Mouse (Mus musculus): Measurements from ENCODE around the gene Lrrtm4. TPM values are rescaled to one million over a fixed set of nuclear protein-coding genes. Genes with fewer than 3 reads are reported as not detected.

The Lrrtm4 gene
- polyA plus RNA-seq, 1 experiment: not detected

- 72% methylated on average over 4 of the region's 4 CpGs for WGBS
- no peaks in the 10 kb centered on the region for H3K36me3 ChIP-seq (ENCODE audit: control insufficient read depth, insufficient read depth, low read length)
- TF ChIP-seq POLR2A (IDR thresholded peaks at IDR 0.05; ENCODE audit: low read depth, low read length): no peak
- TF ChIP-seq CTCF (IDR thresholded peaks at IDR 0.05; ENCODE audit: extremely low read depth, insufficient read length, insufficient replicate concordance, low read depth, low read length): no peak
These were observed 370.9 kb downstream of the Lrrtm4 start for GRCm38 (mm10) chr6:80389571-80389970.

GRCm38 (mm10) chr6:80406757-80407156 is 388.1 kb downstream of the Lrrtm4 start:
- H3K27ac ChIP-seq (ENCODE audit: insufficient read depth, low read depth, low read length): no peak overlapping the region
- no peak for TF ChIP-seq CTCF (IDR thresholded peaks at IDR 0.05; ENCODE audit: extremely low read depth, insufficient read length, insufficient replicate concordance, low read depth, low read length)
- H3K36me3 ChIP-seq (ENCODE audit: control insufficient read depth, insufficient read depth, low read length): no peaks in the 10 kb centered on the region
- no peaks in the 10 kb centered on the region for H3K4me1 ChIP-seq (ENCODE audit: control insufficient read depth, insufficient read depth, insufficient read length, low read length)
- H3K4me3 ChIP-seq (ENCODE audit: low read depth, low read length): no peak overlapping the region
- H3K27me3 ChIP-seq (ENCODE audit: control insufficient read depth, insufficient read depth, low read length): no peaks in the 10 kb centered on the region
- WGBS: 57% methylated on average over 1 of the region's 1 CpGs

More at GRCm38 (mm10) chr6:80389571-80389970, 370.9 kb downstream of the Lrrtm4 start:
- Histone ChIP-seq H3K27me3 (ENCODE audit: control insufficient read depth, insufficient read depth, low read length) (no peaks in the 10 kb centered on the region), H3K4me1 (ENCODE audit: control insufficient read depth, insufficient read depth, insufficient read length, low read length) (no peaks in the 10 kb centered on the region), H3K4me3 (ENCODE audit: low read depth, low read length) (no peak overlapping the region), H3K27ac (ENCODE audit: insufficient read depth, low read depth, low read length) (no peak overlapping the region)

DNA sequence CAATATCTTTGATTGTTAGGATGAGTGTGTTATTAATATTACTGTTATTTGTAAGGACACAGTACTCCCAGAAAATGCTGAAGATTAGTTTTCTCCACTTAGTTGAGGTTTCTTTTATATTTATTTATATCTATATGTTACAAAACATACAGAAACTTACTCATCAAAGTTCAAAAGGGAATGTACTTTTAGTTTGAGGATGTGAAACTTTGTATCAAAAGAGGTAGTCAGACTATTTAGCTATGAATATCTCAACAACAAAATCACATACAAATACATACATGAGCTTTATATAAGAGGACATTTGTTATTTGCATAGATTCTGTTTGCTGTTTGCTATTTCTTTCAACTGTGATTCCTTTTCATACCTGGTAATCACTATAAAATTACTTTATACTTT is 421.5 kb downstream of the Lrrtm4 start:
- H3K4me3 ChIP-seq (ENCODE audit: low read depth, low read length): no peak overlapping the region
- no peaks in the 10 kb centered on the region for H3K36me3 ChIP-seq (ENCODE audit: control insufficient read depth, insufficient read depth, low read length)
- no peaks in the 10 kb centered on the region for H3K27me3 ChIP-seq (ENCODE audit: control insufficient read depth, insufficient read depth, low read length)
- no peaks in the 10 kb centered on the region for H3K4me1 ChIP-seq (ENCODE audit: control insufficient read depth, insufficient read depth, insufficient read length, low read length)
- no peak overlapping the region for H3K27ac ChIP-seq (ENCODE audit: insufficient read depth, low read depth, low read length)
- TF ChIP-seq CTCF (IDR thresholded peaks at IDR 0.05; ENCODE audit: extremely low read depth, insufficient read length, insufficient replicate concordance, low read depth, low read length) (no peak), POLR2A (IDR thresholded peaks at IDR 0.05; ENCODE audit: low read depth, low read length) (no peak)

GRCm38 (mm10) chr6:80470546-80470945 is 451.9 kb downstream of the Lrrtm4 start:
- H3K27me3 ChIP-seq (ENCODE audit: control insufficient read depth, insufficient read depth, low read length): no peaks in the 10 kb centered on the region
- H3K4me3 ChIP-seq (ENCODE audit: low read depth, low read length): no peak overlapping the region
- TF ChIP-seq CTCF (IDR thresholded peaks at IDR 0.05; ENCODE audit: extremely low read depth, insufficient read length, insufficient replicate concordance, low read depth, low read length): no peak
- no peak for TF ChIP-seq POLR2A (IDR thresholded peaks at IDR 0.05; ENCODE audit: low read depth, low read length)
- H3K4me1 ChIP-seq (ENCODE audit: control insufficient read depth, insufficient read depth, insufficient read length, low read length): no peaks in the 10 kb centered on the region
- no peak overlapping the region for H3K27ac ChIP-seq (ENCODE audit: insufficient read depth, low read depth, low read length)
- WGBS: 61% methylated on average over 4 of the region's 4 CpGs
- H3K36me3 ChIP-seq (ENCODE audit: control insufficient read depth, insufficient read depth, low read length): no peaks in the 10 kb centered on the region

DNA sequence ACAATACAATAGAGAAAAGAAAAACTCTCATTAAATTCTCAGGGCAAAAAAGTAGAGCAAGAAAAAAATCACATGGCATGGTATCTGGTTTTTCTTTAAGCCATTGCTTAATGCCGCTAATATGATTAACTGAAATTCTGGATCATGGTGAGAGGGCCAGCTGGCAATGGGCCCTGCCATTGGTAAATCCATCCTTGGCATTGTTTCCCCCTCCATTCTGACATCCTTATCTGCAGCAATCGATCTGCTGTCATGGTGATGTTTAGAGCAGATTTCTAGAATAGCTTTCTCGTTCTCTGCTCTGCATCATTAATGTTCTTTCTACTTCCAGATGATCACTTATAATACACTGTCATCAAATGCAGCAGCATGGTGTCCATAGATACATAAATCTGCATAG is 457.5 kb downstream of the Lrrtm4 start:
- 70% methylated on average over 3 of the region's 3 CpGs for WGBS
- TF ChIP-seq CTCF (IDR thresholded peaks at IDR 0.05; ENCODE audit: extremely low read depth, insufficient read length, insufficient replicate concordance, low read depth, low read length) (no peak), POLR2A (IDR thresholded peaks at IDR 0.05; ENCODE audit: low read depth, low read length) (no peak)
- Histone ChIP-seq H3K36me3 (ENCODE audit: control insufficient read depth, insufficient read depth, low read length) (no peaks in the 10 kb centered on the region), H3K4me1 (ENCODE audit: control insufficient read depth, insufficient read depth, insufficient read length, low read length) (no peaks in the 10 kb centered on the region), H3K27me3 (ENCODE audit: control insufficient read depth, insufficient read depth, low read length) (no peaks in the 10 kb centered on the region), H3K4me3 (ENCODE audit: low read depth, low read length) (no peak overlapping the region), H3K27ac (ENCODE audit: insufficient read depth, low read depth, low read length) (no peak overlapping the region)

DNA sequence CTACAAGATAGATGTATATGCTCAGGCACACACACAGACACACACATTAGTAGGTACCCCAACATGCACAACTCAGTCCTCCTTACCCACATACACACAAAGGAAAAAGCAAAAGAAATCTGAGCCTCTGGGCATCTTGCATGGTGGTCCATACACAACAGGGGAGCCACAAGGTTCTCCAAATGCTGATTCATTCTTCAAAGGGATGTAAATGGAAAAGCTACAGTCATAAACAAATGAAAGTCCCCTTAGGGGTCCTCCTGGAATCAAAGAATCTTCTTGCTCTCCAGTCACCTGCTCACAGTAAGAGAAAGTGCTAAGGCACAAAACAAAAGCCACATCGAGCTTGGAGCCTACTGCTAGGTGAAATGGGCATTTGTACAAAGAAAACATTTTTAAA is 526.3 kb downstream of the Lrrtm4 start:
- H3K4me3 ChIP-seq (ENCODE audit: low read depth, low read length): no peak overlapping the region
- no peak overlapping the region for H3K27ac ChIP-seq (ENCODE audit: insufficient read depth, low read depth, low read length)
- H3K4me1 ChIP-seq (ENCODE audit: control insufficient read depth, insufficient read depth, insufficient read length, low read length): no peaks in the 10 kb centered on the region
- 36% methylated on average over 1 of the region's 1 CpGs for WGBS
- no peaks in the 10 kb centered on the region for H3K27me3 ChIP-seq (ENCODE audit: control insufficient read depth, insufficient read depth, low read length)
- H3K36me3 ChIP-seq (ENCODE audit: control insufficient read depth, insufficient read depth, low read length): no peaks in the 10 kb centered on the region
- TF ChIP-seq POLR2A (IDR thresholded peaks at IDR 0.05; ENCODE audit: low read depth, low read length) (no peak), CTCF (IDR thresholded peaks at IDR 0.05; ENCODE audit: extremely low read depth, insufficient read length, insufficient replicate concordance, low read depth, low read length) (no peak)

- Histone ChIP-seq H3K36me3 (ENCODE audit: control insufficient read depth, insufficient read depth, low read length) (no peaks in the 10 kb centered on the region), H3K27me3 (ENCODE audit: control insufficient read depth, insufficient read depth, low read length) (no peaks in the 10 kb centered on the region), H3K27ac (ENCODE audit: insufficient read depth, low read depth, low read length) (no peak overlapping the region), H3K4me1 (ENCODE audit: control insufficient read depth, insufficient read depth, insufficient read length, low read length) (no peaks in the 10 kb centered on the region), H3K4me3 (ENCODE audit: low read depth, low read length) (no peak overlapping the region)
- TF ChIP-seq CTCF (IDR thresholded peaks at IDR 0.05; ENCODE audit: extremely low read depth, insufficient read length, insufficient replicate concordance, low read depth, low read length) (no peak), POLR2A (IDR thresholded peaks at IDR 0.05; ENCODE audit: low read depth, low read length) (no peak)
These were observed 531.2 kb downstream of the Lrrtm4 start for GRCm38 (mm10) chr6:80549907-80550306.

GRCm38 (mm10) chr6:80553398-80553797 is 534.7 kb downstream of the Lrrtm4 start:
- Histone ChIP-seq H3K4me1 (ENCODE audit: control insufficient read depth, insufficient read depth, insufficient read length, low read length) (no peaks in the 10 kb centered on the region), H3K27ac (ENCODE audit: insufficient read depth, low read depth, low read length) (no peak overlapping the region), H3K4me3 (ENCODE audit: low read depth, low read length) (no peak overlapping the region), H3K36me3 (ENCODE audit: control insufficient read depth, insufficient read depth, low read length) (no peaks in the 10 kb centered on the region), H3K27me3 (ENCODE audit: control insufficient read depth, insufficient read depth, low read length) (no peaks in the 10 kb centered on the region)
- WGBS: 94% methylated on average over 2 of the region's 2 CpGs
- TF ChIP-seq POLR2A (IDR thresholded peaks at IDR 0.05; ENCODE audit: low read depth, low read length): no peak
- no peak for TF ChIP-seq CTCF (IDR thresholded peaks at IDR 0.05; ENCODE audit: extremely low read depth, insufficient read length, insufficient replicate concordance, low read depth, low read length)
